Mouse (Mus musculus): ENCODE data around the gene Hdac9. TPM values are rescaled to one million over a fixed set of nuclear protein-coding genes. Genes with fewer than 3 reads are reported as not detected.

Gene Hdac9
- polyA plus RNA-seq, 1 experiment from 2014 or later: 1.5 TPM

DNA sequence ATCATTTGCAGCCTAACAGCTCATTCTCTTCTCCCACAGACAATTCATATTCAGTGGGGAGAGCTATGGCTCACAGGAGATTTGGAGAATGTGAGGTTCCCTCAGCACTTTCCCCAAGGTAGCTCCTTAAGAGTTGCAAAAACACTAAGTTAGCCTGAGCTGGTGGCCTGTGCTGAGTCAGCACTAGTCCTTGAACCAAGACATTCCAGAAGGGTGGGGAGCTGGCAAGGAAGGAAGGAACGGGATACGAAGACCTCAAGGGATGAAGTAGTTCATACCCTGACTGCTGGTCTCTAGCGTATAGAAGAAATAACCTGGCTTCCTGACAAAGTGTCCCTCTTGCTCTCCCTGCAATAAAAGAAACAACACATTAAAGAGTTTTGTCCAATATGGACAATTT lies 268.1 kb downstream of the Hdac9 start:
- ATAC-seq (ENCODE audit: low FRiP score, low TSS enrichment): no peak
- WGBS: 66% methylated on average over 3 of the region's 3 CpGs
- H3K4me1 ChIP-seq (replicated peaks; ENCODE audit: control insufficient read depth, insufficient read depth): no peaks in the 10 kb centered on the region
- no peaks in the 10 kb centered on the region for H3K27me3 ChIP-seq (ENCODE audit: control insufficient read depth, insufficient read depth, low read length)
- H3K9ac ChIP-seq (ENCODE audit: low read length): no peak overlapping the region
- no peak overlapping the region for H3K4me2 ChIP-seq (replicated peaks; ENCODE audit: low read depth)
- no peak for DNase-seq (ENCODE audit: low spot score)
- no peak overlapping the region for H3K27ac ChIP-seq (replicated peaks)
- no peaks in the 10 kb centered on the region for H3K9me3 ChIP-seq (ENCODE audit: control insufficient read depth, low read length)
- no peak for TF ChIP-seq EP300 (optimal IDR thresholded peaks at IDR 0.05)
- TF ChIP-seq CTCF (IDR thresholded peaks at IDR 0.05; ENCODE audit: low read depth): no peak
- no peak overlapping the region for H3K4me3 ChIP-seq (ENCODE audit: low read depth, low read length)
- H3K36me3 ChIP-seq (ENCODE audit: control insufficient read depth, insufficient read depth, low read length): no peaks in the 10 kb centered on the region

DNA sequence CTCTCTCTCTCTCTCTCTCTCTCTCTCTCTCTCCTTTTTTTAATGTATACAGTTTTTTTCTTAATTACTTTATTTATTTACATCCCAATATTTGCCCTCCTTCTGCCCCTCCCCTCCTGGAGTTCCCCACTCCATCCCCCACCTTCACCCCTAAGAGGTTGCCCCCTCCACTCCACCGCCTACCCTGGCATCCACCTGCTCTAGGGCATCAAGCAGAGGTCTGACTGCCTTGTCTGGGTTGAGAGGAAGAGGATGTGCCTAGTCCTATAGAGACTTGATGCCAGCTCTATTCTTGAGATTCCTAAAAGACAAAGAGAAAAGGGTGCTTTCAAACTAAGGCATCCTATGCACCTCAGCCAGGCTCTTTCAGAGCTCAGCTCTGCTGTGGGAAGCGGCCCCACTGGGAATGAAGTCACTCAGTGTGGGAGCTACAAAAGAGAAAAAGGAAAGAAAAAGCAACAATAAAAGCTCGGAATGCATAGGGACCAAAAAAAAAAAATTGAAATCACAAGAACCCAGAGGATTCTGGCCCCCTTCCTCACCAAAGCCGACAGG lies 275.1 kb downstream of the Hdac9 start:
- WGBS: 86% methylated on average over 4 of the region's 4 CpGs
- no peaks in the 10 kb centered on the region for H3K27me3 ChIP-seq (ENCODE audit: control insufficient read depth, insufficient read depth, low read length)
- H3K4me2 ChIP-seq (replicated peaks; ENCODE audit: low read depth): no peak overlapping the region
- H3K27ac ChIP-seq (replicated peaks): no peak overlapping the region
- DNase-seq (ENCODE audit: low spot score): no peak
- H3K4me1 ChIP-seq (replicated peaks; ENCODE audit: control insufficient read depth, insufficient read depth): no peaks in the 10 kb centered on the region
- no peaks in the 10 kb centered on the region for H3K36me3 ChIP-seq (ENCODE audit: control insufficient read depth, insufficient read depth, low read length)
- ATAC-seq (ENCODE audit: low FRiP score, low TSS enrichment): no peak
- no peak overlapping the region for H3K9ac ChIP-seq (ENCODE audit: low read length)
- no peak overlapping the region for H3K4me3 ChIP-seq (ENCODE audit: low read depth, low read length)
- H3K9me3 ChIP-seq (ENCODE audit: control insufficient read depth, low read length): no peaks in the 10 kb centered on the region
- TF ChIP-seq EP300 (optimal IDR thresholded peaks at IDR 0.05) (no peak), CTCF (IDR thresholded peaks at IDR 0.05; ENCODE audit: low read depth) (no peak)

DNA sequence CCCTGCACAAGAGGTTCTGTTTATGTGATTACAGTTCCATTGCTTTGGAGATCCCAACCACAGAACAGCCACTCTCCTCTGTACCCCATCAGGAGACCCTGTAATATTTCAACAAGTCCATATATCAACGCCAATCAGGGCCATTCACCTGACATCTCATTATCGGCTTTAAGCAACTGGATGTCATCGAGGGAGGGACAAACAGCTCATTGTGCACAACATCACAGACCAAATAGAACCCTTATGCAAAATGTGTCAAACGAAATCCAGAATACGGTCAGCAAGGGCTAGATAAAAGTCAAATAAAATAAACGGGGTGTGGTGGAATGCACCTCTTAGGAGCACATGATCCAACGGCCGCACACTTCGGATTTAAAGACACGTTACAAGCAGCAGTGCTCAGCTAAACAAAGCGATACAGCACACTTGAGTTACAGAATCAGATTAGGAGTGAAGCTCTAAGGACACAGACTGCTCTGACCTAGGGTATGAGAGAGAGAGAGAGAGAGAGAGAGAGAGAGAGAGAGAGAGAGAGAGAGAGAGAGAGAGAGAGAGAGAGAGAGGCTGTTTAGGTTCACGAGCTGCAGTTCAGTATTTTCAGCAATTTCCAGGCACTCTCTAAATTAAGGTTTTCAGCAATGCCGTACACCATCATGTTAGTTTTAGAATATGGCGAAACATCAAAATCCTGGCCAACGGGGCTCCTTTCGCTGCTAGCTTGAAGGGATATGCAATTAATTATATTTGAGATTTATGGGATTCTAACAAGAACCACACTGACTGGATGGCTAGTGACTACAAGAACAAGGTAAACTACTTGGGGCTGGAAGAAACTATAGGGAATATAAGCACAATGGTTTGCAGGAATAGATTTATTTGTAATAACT lies 279.4 kb downstream of the Hdac9 start:
- no peak overlapping the region for H3K4me2 ChIP-seq (replicated peaks; ENCODE audit: low read depth)
- ATAC-seq (ENCODE audit: low FRiP score, low TSS enrichment): no peak

DNA sequence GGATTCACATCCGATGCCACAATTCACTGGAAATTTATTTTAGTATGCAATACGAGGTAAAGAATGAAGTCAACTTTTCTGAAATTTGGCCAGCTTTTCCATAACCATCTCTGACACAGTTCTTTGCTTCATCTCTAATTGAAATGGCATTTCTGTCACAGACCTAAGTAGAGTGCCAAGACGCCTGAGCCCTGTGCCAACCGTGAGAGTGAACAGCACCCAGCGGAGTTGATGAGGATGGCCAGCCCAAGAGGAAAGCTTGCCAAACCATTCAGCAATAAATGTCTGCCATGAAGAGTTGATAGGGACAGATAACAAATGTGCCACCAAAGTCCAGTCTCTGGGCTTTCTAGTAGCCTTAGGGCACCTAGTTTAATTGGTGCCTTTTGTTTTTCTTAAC lies 297.8 kb downstream of the Hdac9 start:
- DNase-seq (ENCODE audit: low spot score) (no peak), ATAC-seq (ENCODE audit: low FRiP score, low TSS enrichment) (no peak)
- H3K36me3 ChIP-seq (ENCODE audit: control insufficient read depth, insufficient read depth, low read length): no peaks in the 10 kb centered on the region
- no peak overlapping the region for H3K4me3 ChIP-seq (ENCODE audit: low read depth, low read length)
- TF ChIP-seq CTCF (IDR thresholded peaks at IDR 0.05; ENCODE audit: low read depth): no peak
- TF ChIP-seq EP300 (optimal IDR thresholded peaks at IDR 0.05): no peak
- 80% methylated on average over 5 of the region's 5 CpGs for WGBS
- H3K9me3 ChIP-seq (ENCODE audit: control insufficient read depth, low read length): no peaks in the 10 kb centered on the region
- no peak overlapping the region for H3K4me2 ChIP-seq (replicated peaks; ENCODE audit: low read depth)
- H3K9ac ChIP-seq (ENCODE audit: low read length): no peak overlapping the region
- no peaks in the 10 kb centered on the region for H3K27me3 ChIP-seq (ENCODE audit: control insufficient read depth, insufficient read depth, low read length)
- H3K4me1 ChIP-seq (replicated peaks; ENCODE audit: control insufficient read depth, insufficient read depth): no peaks in the 10 kb centered on the region
- no peak overlapping the region for H3K27ac ChIP-seq (replicated peaks)

More for the DNA sequence above, 279.4 kb downstream of the Hdac9 start:
- DNase-seq (ENCODE audit: low spot score): no peak
- Histone ChIP-seq H3K27ac (replicated peaks) (no peak overlapping the region), H3K9ac (ENCODE audit: low read length) (no peak overlapping the region), H3K27me3 (ENCODE audit: control insufficient read depth, insufficient read depth, low read length) (no peaks in the 10 kb centered on the region), H3K4me3 (ENCODE audit: low read depth, low read length) (no peak overlapping the region), H3K4me1 (replicated peaks; ENCODE audit: control insufficient read depth, insufficient read depth) (no peaks in the 10 kb centered on the region), H3K36me3 (ENCODE audit: control insufficient read depth, insufficient read depth, low read length) (no peaks in the 10 kb centered on the region), H3K9me3 (ENCODE audit: control insufficient read depth, low read length) (no peaks in the 10 kb centered on the region)
- TF ChIP-seq EP300 (optimal IDR thresholded peaks at IDR 0.05) (no peak), CTCF (IDR thresholded peaks at IDR 0.05; ENCODE audit: low read depth) (no peak)
- WGBS: 44% methylated on average over 16 of the region's 16 CpGs

DNA sequence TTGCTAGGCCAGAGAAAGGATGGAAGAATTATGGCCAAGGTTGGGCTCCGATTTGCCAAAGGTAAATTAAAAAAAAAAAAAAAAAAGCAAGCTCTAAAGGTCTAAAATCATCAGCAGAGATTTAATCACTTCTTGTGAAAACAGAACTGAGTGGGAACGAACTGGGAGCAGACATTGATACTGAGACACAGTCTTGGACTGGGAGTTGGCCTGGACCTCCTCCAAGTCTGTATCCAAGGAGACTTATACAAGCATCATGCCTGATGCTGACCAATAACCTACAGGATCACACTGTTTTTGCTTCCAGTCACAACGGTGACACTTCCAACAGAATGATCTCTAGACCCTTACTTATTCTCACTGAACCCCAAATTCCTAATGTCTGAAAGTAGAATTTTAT lies 298.6 kb downstream of the Hdac9 start:
- H3K27me3 ChIP-seq (ENCODE audit: control insufficient read depth, insufficient read depth, low read length): no peaks in the 10 kb centered on the region
- 60% methylated on average over 3 of the region's 3 CpGs for WGBS
- TF ChIP-seq CTCF (IDR thresholded peaks at IDR 0.05; ENCODE audit: low read depth) (no peak), EP300 (optimal IDR thresholded peaks at IDR 0.05) (no peak)
- H3K27ac ChIP-seq (replicated peaks): no peak overlapping the region
- ATAC-seq (ENCODE audit: low FRiP score, low TSS enrichment) (no peak), DNase-seq (ENCODE audit: low spot score) (no peak)
- H3K9me3 ChIP-seq (ENCODE audit: control insufficient read depth, low read length): no peaks in the 10 kb centered on the region
- no peak overlapping the region for H3K4me2 ChIP-seq (replicated peaks; ENCODE audit: low read depth)
- no peaks in the 10 kb centered on the region for H3K4me1 ChIP-seq (replicated peaks; ENCODE audit: control insufficient read depth, insufficient read depth)
- no peak overlapping the region for H3K4me3 ChIP-seq (ENCODE audit: low read depth, low read length)
- no peaks in the 10 kb centered on the region for H3K36me3 ChIP-seq (ENCODE audit: control insufficient read depth, insufficient read depth, low read length)
- H3K9ac ChIP-seq (ENCODE audit: low read length): no peak overlapping the region

DNA sequence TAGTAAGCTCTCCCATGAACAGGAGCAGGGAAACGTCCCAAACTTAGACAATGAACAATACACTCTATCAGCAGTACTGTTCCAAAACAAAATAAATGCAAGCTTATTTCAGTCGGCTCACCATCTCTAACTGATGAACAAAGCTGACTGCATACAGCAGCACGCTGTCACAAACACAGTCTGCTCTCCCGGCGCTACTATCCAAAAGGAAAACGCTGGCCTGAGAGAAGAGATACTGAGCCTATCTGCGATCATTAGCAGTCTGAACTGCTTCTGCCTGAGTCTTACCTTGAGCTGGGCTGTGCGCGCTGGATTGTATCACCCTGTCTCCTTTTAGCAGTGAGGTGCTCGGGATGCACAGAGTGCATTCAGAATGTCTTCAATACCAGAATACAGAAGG lies 299.1 kb downstream of the Hdac9 start:
- no peak overlapping the region for H3K4me2 ChIP-seq (replicated peaks; ENCODE audit: low read depth)
- H3K9me3 ChIP-seq (ENCODE audit: control insufficient read depth, low read length): no peaks in the 10 kb centered on the region
- DNase-seq (ENCODE audit: low spot score) (no peak), ATAC-seq (ENCODE audit: low FRiP score, low TSS enrichment) (no peak)
- no peak overlapping the region for H3K4me3 ChIP-seq (ENCODE audit: low read depth, low read length)
- H3K4me1 ChIP-seq (replicated peaks; ENCODE audit: control insufficient read depth, insufficient read depth): no peaks in the 10 kb centered on the region
- TF ChIP-seq CTCF (IDR thresholded peaks at IDR 0.05; ENCODE audit: low read depth) (no peak), EP300 (optimal IDR thresholded peaks at IDR 0.05) (no peak)
- no peak overlapping the region for H3K27ac ChIP-seq (replicated peaks)
- 72% methylated on average over 10 of the region's 10 CpGs for WGBS
- no peaks in the 10 kb centered on the region for H3K27me3 ChIP-seq (ENCODE audit: control insufficient read depth, insufficient read depth, low read length)
- no peak overlapping the region for H3K9ac ChIP-seq (ENCODE audit: low read length)
- no peaks in the 10 kb centered on the region for H3K36me3 ChIP-seq (ENCODE audit: control insufficient read depth, insufficient read depth, low read length)

Data from stomach, postnatal 0 days (tissue).